Mouse (Mus musculus) C2C12 (cell line): ENCODE results near the gene Pdk3. TPM values are rescaled to one million over a fixed set of nuclear protein-coding genes. Genes with fewer than 3 reads are reported as not detected.

Experiments used
- H3K27me3 ChIP-seq: one replicate; pipeline ENCODE4 v1.6.1; 2011; ENCODE audit not compliant: control insufficient read depth, insufficient read depth, insufficient read length
- H3K36me3 ChIP-seq: one replicate; pipeline ENCODE4 v1.6.1; 2011; ENCODE audit not compliant: control insufficient read depth, insufficient read depth
- H3K4me3 ChIP-seq: one replicate; pipeline ENCODE4 v1.5.1; 2011; ENCODE audit warnings: mild to moderate bottlenecking, control low read depth; ENCODE audit not compliant: poor library complexity, insufficient read depth, severe bottlenecking
- H3K79me2 ChIP-seq: one replicate; pipeline ENCODE4 v1.6.1; 2011; ENCODE audit not compliant: control insufficient read depth, insufficient read depth
- H3K79me3 ChIP-seq: one replicate; pipeline ENCODE4 v1.6.1; 2011; ENCODE audit warnings: low read depth, control low read depth
- H3ac ChIP-seq: one replicate; pipeline ENCODE3; 2011; ENCODE audit warnings: low read depth; ENCODE audit not compliant: control insufficient read depth, insufficient read length
- CEBPB ChIP-seq: IDR thresholded peaks from one replicate; pipeline ENCODE4 v1.6.1; 2011; ENCODE audit warnings: low read depth, mild to moderate bottlenecking, control low read depth, moderate library complexity
- CTCF ChIP-seq: IDR thresholded peaks from one replicate; pipeline ENCODE4 v1.5.1; 2011; ENCODE audit not compliant: control insufficient read depth, insufficient read depth, insufficient read length
- FOSL1 ChIP-seq: IDR thresholded peaks from one replicate; pipeline ENCODE4 v1.8.0; 2011; ENCODE audit warnings: mild to moderate bottlenecking, low read length; ENCODE audit not compliant: poor library complexity, insufficient read depth, severe bottlenecking
- MAX ChIP-seq: IDR thresholded peaks from one replicate; pipeline ENCODE4 v1.6.1; 2011; ENCODE audit warnings: mild to moderate bottlenecking, control low read depth
- MYOD1 ChIP-seq: IDR thresholded peaks from one replicate; pipeline ENCODE4 v1.6.1; 2011; ENCODE audit warnings: low read depth; ENCODE audit not compliant: control insufficient read depth, insufficient read length
- MYOG ChIP-seq: IDR thresholded peaks from one replicate; pipeline ENCODE4 v1.6.1; 2011; ENCODE audit not compliant: control insufficient read depth, insufficient read length; ENCODE audit errors: extremely low read depth
- USF1 ChIP-seq: IDR thresholded peaks from one replicate; pipeline ENCODE4 v1.6.1; 2011; ENCODE audit warnings: low read depth, mild to moderate bottlenecking, control low read depth, moderate library complexity
- polyA plus RNA-seq: library from polyadenylated mRNA; unstranded; fragments of >200 nt; fragmentation: generic; extraction: Trizol; gene quantifications from one replicate; pipeline ENCODE4 v1.2.1, GENCODE M21; 2012; ENCODE audit warnings: missing spikeins

Gene Pdk3
- polyA plus RNA-seq, 1 experiment: 20.4 TPM

DNA sequence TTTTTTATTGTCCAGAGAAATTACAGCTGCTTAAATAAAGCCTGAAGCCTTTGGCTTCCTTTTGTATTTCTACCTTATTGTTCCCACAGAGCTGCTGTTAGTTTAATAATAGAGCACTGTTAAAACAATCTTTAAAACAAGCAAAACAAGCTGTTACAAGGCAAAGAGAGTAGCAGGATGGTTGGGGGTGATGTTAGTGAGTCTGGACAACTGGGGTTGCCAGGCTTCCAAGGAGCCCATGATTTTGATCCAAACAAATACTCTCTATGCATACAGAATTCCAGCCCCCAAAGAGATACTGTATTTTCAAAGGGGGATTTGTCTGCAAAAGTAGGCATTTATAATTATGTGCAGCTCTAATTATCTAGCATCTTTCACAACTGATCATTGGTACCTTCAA is 99.6 kb downstream of the Pdk3 start:
- Histone ChIP-seq H3K27me3 (no peaks in the 10 kb centered on the region), H3ac (no peak overlapping the region), H3K4me3 (no peak overlapping the region), H3K36me3 (no peaks in the 10 kb centered on the region), H3K79me3 (no peaks in the 10 kb centered on the region), H3K79me2 (no peaks in the 10 kb centered on the region)
- no peak for TF ChIP-seq CTCF
- TF ChIP-seq MYOG: no peak
- TF ChIP-seq MAX: no peak
- TF ChIP-seq CEBPB: no peak
- no peak for TF ChIP-seq MYOD1
- no peak for TF ChIP-seq FOSL1
- TF ChIP-seq USF1: no peak

DNA sequence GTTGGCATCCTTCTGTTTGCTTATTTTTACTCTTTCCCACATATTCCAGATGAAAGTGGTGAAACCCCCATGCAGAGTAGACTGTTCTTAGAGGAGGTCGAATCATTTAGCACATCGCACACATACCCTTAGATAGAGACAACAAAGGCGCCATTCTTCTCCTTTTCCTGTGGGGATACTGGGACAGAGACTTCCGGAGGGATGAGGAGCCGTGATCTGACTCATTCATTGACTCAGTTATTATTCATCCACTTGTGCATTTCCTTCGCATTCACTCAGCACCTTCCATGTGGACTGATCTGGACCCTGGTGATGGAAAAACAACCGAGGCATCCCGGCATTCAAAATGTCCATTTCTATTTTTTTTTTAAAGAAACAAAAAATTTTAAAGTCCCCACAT is 101.1 kb downstream of the Pdk3 start:
- Histone ChIP-seq H3K36me3 (no peaks in the 10 kb centered on the region), H3ac (no peak overlapping the region), H3K79me3 (no peaks in the 10 kb centered on the region), H3K4me3 (no peak overlapping the region), H3K27me3 (no peaks in the 10 kb centered on the region), H3K79me2 (no peaks in the 10 kb centered on the region)
- TF ChIP-seq FOSL1: peak; percentile 66
- TF ChIP-seq CEBPB: no peak
- no peak for TF ChIP-seq USF1
- no peak for TF ChIP-seq MAX
- TF ChIP-seq CTCF: no peak
- no peak for TF ChIP-seq MYOD1
- TF ChIP-seq MYOG: no peak

DNA sequence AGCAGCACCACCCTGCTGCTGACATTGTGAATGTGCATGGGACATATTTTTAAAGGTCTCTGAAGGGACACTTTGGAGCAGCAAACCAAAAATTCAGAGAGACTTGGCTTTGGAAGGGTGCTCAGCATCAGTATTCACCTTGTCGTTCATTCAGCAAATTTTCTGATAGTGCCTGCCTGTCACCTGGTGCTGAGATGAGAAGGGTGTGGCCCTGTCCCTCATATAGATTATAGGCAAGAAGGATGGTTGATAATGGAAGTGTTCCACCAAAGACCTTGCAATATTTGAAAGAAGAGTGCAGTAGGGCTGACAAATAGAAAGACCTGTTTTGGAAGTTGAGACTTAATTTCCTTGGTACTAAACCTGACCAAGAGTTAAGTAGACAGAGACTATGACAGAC is 102.5 kb downstream of the Pdk3 start:
- Histone ChIP-seq H3K27me3 (no peaks in the 10 kb centered on the region), H3K79me3 (no peaks in the 10 kb centered on the region), H3K79me2 (no peaks in the 10 kb centered on the region), H3K36me3 (no peaks in the 10 kb centered on the region), H3K4me3 (no peak overlapping the region), H3ac (no peak overlapping the region)
- no peak for TF ChIP-seq MYOD1
- no peak for TF ChIP-seq MAX
- TF ChIP-seq FOSL1: no peak
- no peak for TF ChIP-seq CEBPB
- TF ChIP-seq MYOG: no peak
- TF ChIP-seq CTCF: no peak
- no peak for TF ChIP-seq USF1

Other genes starting within 250 kb of the Pdk3 start
- gene Pola1, start 200.0 kb downstream of the Pdk3 start, polyA plus RNA-seq: 4.8 TPM
- gene Pcyt1b, start 177.3 kb downstream of the Pdk3 start, polyA plus RNA-seq: 2.1 TPM
- not detected for gene AU015836, start 136.5 kb upstream of the Pdk3 start, polyA plus RNA-seq